ENCODE assay signal across 10 mouse cellular contexts in the genomic region with DNA sequence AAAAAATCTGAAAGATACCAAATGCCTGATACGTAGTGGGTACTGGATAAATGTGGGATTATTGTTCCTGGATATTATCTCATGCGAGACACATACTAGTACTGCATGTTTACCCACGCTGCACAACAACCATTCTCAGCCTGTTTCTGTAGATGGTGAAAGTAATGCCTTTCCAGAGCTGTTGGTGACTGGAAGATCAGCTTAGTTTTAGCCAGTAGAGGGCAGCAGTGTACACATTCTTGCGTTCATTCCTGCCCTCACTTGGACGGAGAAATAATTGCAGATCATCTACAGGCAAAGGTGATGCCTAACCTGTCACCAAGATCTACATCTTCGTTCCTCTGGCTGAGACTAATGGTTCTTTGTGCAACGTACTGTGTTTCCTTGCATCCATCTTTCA.
DNase-seq lines count a peak whose midpoint lies in the region; ATAC-seq and TF ChIP-seq lines count a peak whose summit lies in the region.
"Had no signal": no experiment of that assay in that cellular context is flagged by ENCODE, and none has a peak within 500 bp of the region (broad histone marks: within the 10 kb centered on the region; RNA-seq: fewer than 3 reads in every experiment).

No protein-coding gene starts in this region.

- H3K27me3 ChIP-seq in liver, postnatal 0 days (ENCODE audit: insufficient read depth, low read length): no peaks in the 10 kb centered on the region
- H3K27me3 ChIP-seq: neural tube, embryonic 12.5 days had no signal

- peak; percentile 14 for DNase-seq in liver, postnatal 0 days
- DNase-seq in liver: no peak
- peak; percentile 40 for DNase-seq in WW6 (ENCODE audit: low read depth, low spot score)
- DNase-seq in heart, postnatal 4 days: peak; percentile 54
- DNase-seq in left cerebral cortex, postnatal 10 days (ENCODE audit: extremely low spot score in 1 of 2, low spot score in 2 of 2): peak; percentile 33 to 53
- peak; percentile 72 for DNase-seq in retina, postnatal 1 day
- DNase-seq in MN1 (ENCODE audit: low spot score): no peak

- H3K9ac ChIP-seq in liver, postnatal 0 days (replicated peaks): no peak overlapping the region
- H3K9ac ChIP-seq: neural tube, embryonic 12.5 days had no signal

- intact Hi-C loops in left cerebral cortex, postnatal 10 days (cut with DNase I): no loop called here

- H3K4me2 ChIP-seq in liver, postnatal 0 days (ENCODE audit: low read depth, low read length): no peak overlapping the region
- H3K4me2 ChIP-seq: neural tube, embryonic 12.5 days had no signal

- TF ChIP-seq CTCF in liver, postnatal 0 days (IDR thresholded peaks at IDR 0.05; ENCODE audit: low read depth): peak; percentile 74
- TF ChIP-seq CTCF in cortical plate, adult 2 months (IDR thresholded peaks at IDR 0.05; ENCODE audit: extremely low read depth, insufficient read depth, low read length): peak; percentile 92

- TF ChIP-seq EP300 in liver, postnatal 0 days (IDR thresholded peaks at IDR 0.05; ENCODE audit: low read depth): no peak

- no peak for TF ChIP-seq POLR2A in cortical plate, adult 2 months (IDR thresholded peaks at IDR 0.05; ENCODE audit: extremely low read depth, insufficient read depth, low read length)

- no peak for ATAC-seq in liver, postnatal 0 days

- no peaks in the 10 kb centered on the region for H3K4me1 ChIP-seq in liver, postnatal 0 days (ENCODE audit: insufficient read depth)
- no peaks in the 10 kb centered on the region for H3K4me1 ChIP-seq in cortical plate, adult 2 months (ENCODE audit: control insufficient read depth, insufficient read depth, low read length)
- H3K4me1 ChIP-seq: neural tube, embryonic 12.5 days had no signal

- WGBS in liver, postnatal 0 days (ENCODE audit: insufficient replicate concordance): 38% methylated on average over 7 of the region's 7 CpGs

- no peak overlapping the region for H3K4me3 ChIP-seq in liver, postnatal 0 days (ENCODE audit: low read depth, low read length)
- no peak overlapping the region for H3K4me3 ChIP-seq in cortical plate, adult 2 months (ENCODE audit: insufficient read depth, low read length)
- H3K4me3 ChIP-seq: erythroblast, embryonic 14.5 days; neural tube, embryonic 12.5 days had no signal

- no peak overlapping the region for H3K27ac ChIP-seq in liver, postnatal 0 days (ENCODE audit: low read depth)
- no peak overlapping the region for H3K27ac ChIP-seq in cortical plate, adult 2 months (ENCODE audit: insufficient read depth, low read length)
- H3K27ac ChIP-seq: neural tube, embryonic 12.5 days had no signal

- H3K9me3 ChIP-seq in liver, postnatal 0 days (ENCODE audit: low read length): no peaks in the 10 kb centered on the region
- H3K9me3 ChIP-seq: neural tube, embryonic 12.5 days had no signal

- no peaks in the 10 kb centered on the region for H3K36me3 ChIP-seq in liver, postnatal 0 days (replicated peaks; ENCODE audit: insufficient read depth, low read length)
- H3K36me3 ChIP-seq: neural tube, embryonic 12.5 days had no signal

Comparison
In these comparisons a context has a peak if more than half of its experiments do, and no peak if none do; other contexts are left out.
1. DNase-seq: peak in liver, postnatal 0 days (single experiment), WW6 (single experiment), heart, postnatal 4 days (single experiment), left cerebral cortex, postnatal 10 days (2 of 2) and retina, postnatal 1 day (single experiment); none in liver (single experiment) and MN1 (single experiment).